Mouse (Mus musculus) thymus, adult 2 months (tissue): ENCODE measurements around the gene Drap1. TPM values are rescaled to one million over a fixed set of nuclear protein-coding genes. Genes with fewer than 3 reads are reported as not detected.

Source experiments
- DNase-seq: peaks from one replicate; pipeline ENCODE4 v3.0.0; 2021
- H3K27ac ChIP-seq: fragments of 200-500 bp; 2 replicates; pipeline ENCODE4 v1.5.1; 2012; ENCODE audit warnings: low read length, control low read depth; ENCODE audit not compliant: control insufficient read depth, insufficient read depth
- H3K27me3 ChIP-seq: fragments of 200-500 bp; 2 replicates; pipeline ENCODE4 v1.6.1; 2012; ENCODE audit warnings: mild to moderate bottlenecking, low read length, moderate library complexity, mixed read lengths; ENCODE audit not compliant: control insufficient read depth, insufficient read depth
- H3K36me3 ChIP-seq: fragments of 200-500 bp; 2 replicates; pipeline ENCODE4 v1.6.1; 2012; ENCODE audit warnings: mild to moderate bottlenecking, low read length, moderate library complexity; ENCODE audit not compliant: control insufficient read depth, insufficient read depth
- H3K4me1 ChIP-seq: fragments of 200-500 bp; replicated peaks from 2 replicates; pipeline ENCODE4 v1.6.1; 2012; ENCODE audit warnings: low read length; ENCODE audit not compliant: control insufficient read depth, insufficient read depth
- H3K4me3 ChIP-seq: fragments of 200-500 bp; 2 replicates; pipeline ENCODE4 v1.5.1; 2012; ENCODE audit warnings: mild to moderate bottlenecking, low read length, control low read depth, moderate library complexity; ENCODE audit not compliant: control insufficient read depth, insufficient read depth
- CTCF ChIP-seq: fragments of 200-500 bp; IDR thresholded peaks from 2 replicates; pipeline ENCODE4 v1.5.1; 2012; ENCODE audit warnings: mild to moderate bottlenecking, control low read depth, low read length, moderate library complexity, borderline replicate concordance; ENCODE audit not compliant: control insufficient read depth, poor library complexity, insufficient read depth; ENCODE audit errors: extremely low read depth
- POLR2A ChIP-seq: fragments of 200-500 bp; IDR thresholded peaks from 2 replicates; pipeline ENCODE4 v1.6.1; 2012; ENCODE audit warnings: mild to moderate bottlenecking, low read length, control low read depth, moderate library complexity; ENCODE audit not compliant: control insufficient read depth, poor library complexity, insufficient read depth; ENCODE audit errors: extremely low read depth
- WGBS: fragments of 180-500 bp; shearing (Covaris S2); methylation state at CpG from one replicate; pipeline ENCODE4 v1.1.7; 2018; 5-methylcytosine and 5-hydroxymethylcytosine counted together
- polyA plus RNA-seq: library from polyadenylated mRNA; depleted of rRNA; stranded (reverse); fragments of >200 nt; gene quantifications from 2 replicates; pipeline ENCODE4 v1.2.3, GENCODE M21; 2012

Drap1 gene
- polyA plus RNA-seq, 1 experiment: 133 TPM

DNA sequence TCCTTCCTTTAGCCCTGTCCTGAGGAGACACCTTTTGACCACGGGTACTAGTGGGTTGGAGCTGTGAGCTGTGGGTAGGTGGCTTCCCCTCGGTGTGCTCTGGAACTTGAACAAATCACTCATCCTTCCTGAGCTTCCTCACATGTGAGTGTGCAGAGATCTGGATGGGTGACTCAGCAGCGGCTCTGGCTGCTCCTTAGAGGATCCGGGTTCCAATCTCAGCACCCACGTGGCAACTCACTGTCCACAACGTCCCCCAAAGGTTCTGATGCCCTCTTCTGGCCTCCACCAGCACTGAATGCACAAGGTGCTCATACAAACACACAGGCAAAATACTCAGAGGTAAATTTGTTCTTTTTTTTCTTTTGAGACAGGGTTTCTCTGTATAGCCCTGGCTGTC is 27.0 kb upstream of the Drap1 start:
- no peak overlapping the region for H3K4me3 ChIP-seq
- no peak overlapping the region for H3K27ac ChIP-seq
- WGBS: 70% methylated on average over 6 of the region's 6 CpGs
- H3K27me3 ChIP-seq: peaks cover 14% of the 10 kb centered on the region
- TF ChIP-seq POLR2A (no peak), CTCF (no peak)
- peaks cover 33% of the 10 kb centered on the region for H3K4me1 ChIP-seq
- H3K36me3 ChIP-seq: no peaks in the 10 kb centered on the region
- no peak for DNase-seq

DNA sequence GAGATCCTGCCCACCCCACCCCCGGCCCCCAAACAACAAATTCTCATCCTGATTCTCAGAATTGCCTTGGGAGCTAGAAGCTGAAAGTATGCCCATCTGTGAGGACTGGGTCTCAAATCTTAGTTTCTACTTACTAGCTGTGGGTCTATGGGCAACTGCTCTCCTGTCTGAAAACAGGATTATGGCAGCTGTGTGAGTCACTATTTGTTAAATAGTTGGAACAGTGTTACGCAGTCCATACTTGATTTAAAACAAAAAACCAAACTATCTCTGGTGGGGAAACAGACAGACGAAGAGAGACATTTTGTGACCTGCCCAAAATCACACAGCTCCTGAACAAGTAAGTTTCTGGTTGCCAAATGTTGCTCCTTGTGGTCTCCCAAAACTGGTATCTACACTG is 24.9 kb upstream of the Drap1 start:
- Histone ChIP-seq H3K36me3 (no peaks in the 10 kb centered on the region), H3K4me3 (no peak overlapping the region), H3K27ac (no peak overlapping the region), H3K4me1 (peaks cover 20% of the 10 kb centered on the region), H3K27me3 (peaks cover 14% of the 10 kb centered on the region)
- TF ChIP-seq CTCF (no peak), POLR2A (no peak)
- no peak for DNase-seq
- whole genome bisulfite sequencing: 91% methylated on average over 3 of the region's 3 CpGs

DNA sequence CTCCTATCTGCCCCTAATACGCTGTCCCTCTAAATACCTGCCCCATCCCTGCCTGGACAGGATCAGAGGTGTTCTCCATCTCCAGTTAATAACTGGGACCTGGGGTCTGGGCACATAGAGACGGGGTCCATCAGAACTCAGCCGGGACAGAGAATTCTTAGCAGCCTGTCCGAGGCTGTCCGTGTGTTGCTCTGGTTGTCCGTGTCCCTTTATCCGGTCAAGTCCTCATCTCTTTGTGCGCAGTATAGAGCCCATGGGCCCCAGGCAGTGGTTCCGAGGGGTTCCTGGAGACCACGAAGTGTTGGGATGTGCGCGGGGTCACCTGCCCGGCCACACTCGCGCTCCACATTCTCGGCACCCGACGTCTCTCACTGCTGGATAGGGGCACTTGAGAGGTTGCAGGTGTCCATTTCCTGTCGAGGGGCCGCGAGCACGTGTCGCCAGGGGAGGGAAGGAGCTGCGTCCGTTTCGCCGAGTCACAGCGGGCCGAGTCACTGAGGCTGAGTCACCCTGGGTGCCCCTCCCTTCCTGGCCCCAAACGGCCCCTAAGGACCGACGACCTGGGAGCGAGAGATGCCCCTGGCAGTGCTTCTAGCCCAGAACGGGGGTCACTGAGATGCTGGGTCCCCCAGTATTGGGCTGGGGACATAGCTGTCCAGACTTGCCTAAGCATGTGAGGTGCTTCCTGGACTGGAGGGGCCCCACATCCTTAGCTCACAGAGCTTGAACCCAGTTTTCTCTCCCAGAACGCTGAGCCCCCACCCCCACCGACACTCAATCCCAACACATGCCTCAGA is 23.8 kb upstream of the Drap1 start:
- H3K4me3 ChIP-seq: peak overlapping the region; percentile 42; the same call in 1 of the 2 replicates
- H3K36me3 ChIP-seq: no peaks in the 10 kb centered on the region
- H3K27ac ChIP-seq: no peak overlapping the region
- H3K4me1 ChIP-seq: peaks cover 20% of the 10 kb centered on the region
- TF ChIP-seq CTCF (no peak), POLR2A (no peak; the same call in 1 of the 2 replicates)
- no peak for DNase-seq
- peaks cover 14% of the 10 kb centered on the region for H3K27me3 ChIP-seq
- WGBS: 3% methylated on average over 36 of the region's 36 CpGs

DNA sequence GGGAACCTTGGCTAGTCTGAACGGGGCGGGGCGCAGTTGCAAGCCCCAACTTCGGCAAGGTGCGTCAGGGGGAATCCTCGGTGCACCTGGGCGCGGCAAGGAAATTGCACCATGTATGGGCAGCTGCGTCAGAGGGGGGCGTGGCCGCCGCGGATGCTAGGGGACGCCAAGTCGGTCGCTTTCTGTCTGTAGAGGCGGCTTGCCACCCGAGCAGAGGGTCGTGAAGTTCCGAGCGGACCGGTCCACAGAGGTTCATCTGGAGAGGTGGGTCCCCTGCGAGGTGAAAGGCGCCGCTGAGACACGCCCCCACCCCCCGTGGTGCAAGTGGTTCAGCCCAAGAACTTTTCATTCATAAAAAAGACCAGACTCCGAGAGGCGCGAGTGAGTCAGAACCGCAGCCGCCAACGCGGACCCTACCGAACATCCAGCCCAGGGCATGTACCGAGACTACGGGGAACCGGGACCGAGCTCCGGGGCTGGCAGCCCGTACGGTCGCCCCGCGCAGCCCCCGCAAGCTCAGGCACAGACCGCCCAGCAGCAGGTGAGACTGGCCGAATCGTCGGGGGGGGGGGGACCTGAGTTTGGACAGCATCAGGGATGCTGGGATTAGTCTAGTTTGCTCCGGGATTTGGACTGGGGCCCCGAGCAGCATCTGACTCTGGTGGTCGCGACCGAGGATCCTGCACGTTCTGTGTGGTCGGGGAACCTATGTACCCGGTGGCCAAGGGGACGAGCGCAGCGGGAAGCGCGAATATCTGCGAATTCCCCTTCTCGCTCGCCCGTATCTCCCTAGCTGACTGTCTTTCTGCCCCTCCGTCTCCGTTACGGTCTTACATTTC is 23.0 kb upstream of the Drap1 start, which contains the start of gene Fosl1:
Gene Fosl1 (plus strand): TSS at position 33 of the 839 bp plus-strand sequence.
- peaks cover 14% of the 10 kb centered on the region for H3K27me3 ChIP-seq
- peaks cover 20% of the 10 kb centered on the region for H3K4me1 ChIP-seq
- WGBS: under 1% methylated on average over 70 of the region's 70 CpGs
- no peak within 1 kb of the TSS for H3K27ac ChIP-seq
- DNase-seq: peak; percentile 85
- H3K4me3 ChIP-seq: peak within 1 kb of the TSS; percentile 42
- TF ChIP-seq POLR2A (no peak), CTCF (no peak)
- H3K36me3 ChIP-seq: no peaks in the 10 kb centered on the region

DNA sequence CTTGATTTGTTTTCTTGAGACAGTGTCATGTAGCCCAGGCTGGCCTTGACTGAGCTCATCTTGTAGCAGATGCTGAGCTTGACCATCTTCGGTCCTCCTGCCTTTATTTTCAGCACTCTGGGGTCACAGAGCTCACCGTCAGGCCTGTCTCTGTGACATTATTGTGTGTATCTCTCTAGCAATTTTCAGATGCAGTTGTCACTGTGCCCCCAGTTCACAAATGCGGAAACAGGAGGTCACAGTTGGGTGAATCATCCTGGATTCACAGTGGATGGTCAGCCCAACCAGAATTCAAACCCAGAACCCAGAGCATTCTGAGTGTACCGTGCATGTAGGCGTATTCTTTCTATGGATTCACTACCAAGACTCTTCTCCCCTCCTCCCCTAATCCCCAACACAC is 21.0 kb upstream of the Drap1 start:
- WGBS: 96% methylated on average over 5 of the region's 5 CpGs
- Histone ChIP-seq H3K27ac (no peak overlapping the region), H3K27me3 (peaks cover 14% of the 10 kb centered on the region), H3K36me3 (no peaks in the 10 kb centered on the region), H3K4me1 (peaks cover 20% of the 10 kb centered on the region), H3K4me3 (no peak overlapping the region)
- TF ChIP-seq CTCF (no peak), POLR2A (no peak)
- DNase-seq: no peak

DNA sequence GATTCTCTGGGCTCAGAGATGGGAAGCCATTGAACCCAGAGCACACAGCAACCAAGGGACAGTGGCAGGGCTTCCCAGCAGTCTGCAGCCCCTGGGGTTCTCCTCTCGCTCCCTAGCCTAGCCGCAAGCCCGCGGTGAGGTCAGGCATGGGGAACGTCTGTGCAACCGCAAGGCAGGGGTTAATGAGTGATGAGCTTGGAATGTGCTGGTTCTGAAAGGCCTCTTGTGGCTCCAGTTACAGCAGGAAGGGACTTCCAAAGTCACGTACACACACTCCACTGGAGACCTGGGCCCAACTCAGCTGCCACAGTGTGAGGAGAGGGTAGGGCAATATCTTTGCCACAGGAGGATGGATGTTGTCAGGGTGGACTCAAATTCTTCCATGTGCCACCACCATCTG is 20.2 kb upstream of the Drap1 start:
- Histone ChIP-seq H3K27ac (no peak overlapping the region), H3K36me3 (no peaks in the 10 kb centered on the region), H3K27me3 (peaks cover 14% of the 10 kb centered on the region), H3K4me1 (peaks cover 20% of the 10 kb centered on the region), H3K4me3 (no peak overlapping the region)
- TF ChIP-seq CTCF (no peak), POLR2A (no peak)
- 71% methylated on average over 7 of the region's 7 CpGs for WGBS
- no peak for DNase-seq
